Mouse (Mus musculus): Measurements from ENCODE around the gene BC030870.

DNA sequence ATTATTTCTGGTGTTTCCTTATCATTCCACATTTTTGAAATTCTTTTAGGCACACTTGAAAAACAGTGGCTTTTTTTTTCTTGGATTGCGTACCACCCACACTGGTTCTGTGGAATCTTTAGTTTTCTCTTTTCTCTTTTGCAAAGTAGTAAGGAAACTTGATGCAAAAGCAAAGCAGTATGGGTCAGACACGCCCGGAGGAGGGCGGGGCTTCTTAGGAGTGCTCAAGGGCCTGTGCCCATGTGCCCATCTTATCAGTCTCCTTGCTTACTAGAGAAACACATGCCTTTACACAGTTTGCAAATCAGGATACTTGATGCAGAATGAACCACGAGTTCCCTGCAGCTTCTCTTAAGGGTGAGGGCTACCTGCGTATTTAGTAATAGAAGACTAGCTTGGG lies 17.3 kb downstream of the BC030870 start:
- TF ChIP-seq CTCF (IDR thresholded peaks at IDR 0.05; ENCODE audit: low read depth, low read length) (no peak), POLR2A (IDR thresholded peaks at IDR 0.05; ENCODE audit: borderline replicate concordance, low read depth, low read length) (no peak)

Data from bone marrow macrophage, adult 2 months (primary cell).